Mouse (Mus musculus) liver, embryonic 16.5 days (tissue): Measurements from ENCODE around the gene Man1c1. TPM values are rescaled to one million over a fixed set of nuclear protein-coding genes. Genes with fewer than 3 reads are reported as not detected.

ENCODE experiments used
- ATAC-seq: fragments of 200-750 bp; cut with Nextera tagmentation; 2 replicates; pipeline ENCODE4 v1.8.0; 2017; ENCODE audit warnings: low read depth, mild to moderate bottlenecking, moderate number of reproducible peaks, moderate library complexity
- H3K27ac ChIP-seq: fragments of 300-500 bp; sonication (generic); 2 replicates; pipeline ENCODE4 v1.5.1; 2014; ENCODE audit warnings: mild to moderate bottlenecking, low read length
- H3K27me3 ChIP-seq: fragments of 300-500 bp; sonication (generic); 2 replicates; pipeline ENCODE4 v1.6.1; 2014; ENCODE audit warnings: low read depth, low read length, mixed read lengths; ENCODE audit not compliant: control insufficient read depth, insufficient read depth
- H3K36me3 ChIP-seq: fragments of 300-500 bp; sonication (generic); 2 replicates; pipeline ENCODE4 v1.6.1; 2014; ENCODE audit warnings: mild to moderate bottlenecking; ENCODE audit not compliant: control insufficient read depth, insufficient read depth
- H3K4me1 ChIP-seq: fragments of 300-500 bp; sonication (generic); 2 replicates; pipeline ENCODE4 v1.6.1; 2014; ENCODE audit warnings: low read depth, low read length, mixed read lengths; ENCODE audit not compliant: control insufficient read depth
- H3K4me2 ChIP-seq: fragments of 300-500 bp; sonication (generic); 2 replicates; pipeline ENCODE4 v1.6.1; 2014; ENCODE audit warnings: low read depth, low read length, mixed read lengths
- H3K4me3 ChIP-seq: fragments of 300-500 bp; sonication (generic); 2 replicates; pipeline ENCODE4 v1.5.1; 2014; ENCODE audit warnings: low read depth, mild to moderate bottlenecking, low read length
- H3K9ac ChIP-seq: fragments of 300-500 bp; sonication (generic); 2 replicates; pipeline ENCODE4 v1.6.1; 2014; ENCODE audit warnings: low read depth, low read length
- H3K9me3 ChIP-seq: fragments of 300-500 bp; sonication (generic); replicated peaks from 2 replicates; pipeline ENCODE4 v1.6.1; 2016; ENCODE audit warnings: low read length; ENCODE audit not compliant: control insufficient read depth
- WGBS: fragments of 180-500 bp; shearing (Covaris S2); extraction: QIAGEN DNeasy Blood & Tissue Kit; methylation state at CpG from one replicate; pipeline ENCODE4 v1.1.7; 2014; ENCODE audit not compliant: insufficient replicate concordance; 5-methylcytosine and 5-hydroxymethylcytosine counted together
- polyA plus RNA-seq: library from polyadenylated mRNA; unstranded; fragments of >200 nt; fragmentation: Nextera tagmentation; extraction: Ambion mirVana; gene quantifications from 2 replicates; pipeline ENCODE4 v1.2.1, GENCODE M21; 2015

Gene Man1c1
- polyA plus RNA-seq, 1 experiment from 2014 or later, result 1.2 TPM

DNA sequence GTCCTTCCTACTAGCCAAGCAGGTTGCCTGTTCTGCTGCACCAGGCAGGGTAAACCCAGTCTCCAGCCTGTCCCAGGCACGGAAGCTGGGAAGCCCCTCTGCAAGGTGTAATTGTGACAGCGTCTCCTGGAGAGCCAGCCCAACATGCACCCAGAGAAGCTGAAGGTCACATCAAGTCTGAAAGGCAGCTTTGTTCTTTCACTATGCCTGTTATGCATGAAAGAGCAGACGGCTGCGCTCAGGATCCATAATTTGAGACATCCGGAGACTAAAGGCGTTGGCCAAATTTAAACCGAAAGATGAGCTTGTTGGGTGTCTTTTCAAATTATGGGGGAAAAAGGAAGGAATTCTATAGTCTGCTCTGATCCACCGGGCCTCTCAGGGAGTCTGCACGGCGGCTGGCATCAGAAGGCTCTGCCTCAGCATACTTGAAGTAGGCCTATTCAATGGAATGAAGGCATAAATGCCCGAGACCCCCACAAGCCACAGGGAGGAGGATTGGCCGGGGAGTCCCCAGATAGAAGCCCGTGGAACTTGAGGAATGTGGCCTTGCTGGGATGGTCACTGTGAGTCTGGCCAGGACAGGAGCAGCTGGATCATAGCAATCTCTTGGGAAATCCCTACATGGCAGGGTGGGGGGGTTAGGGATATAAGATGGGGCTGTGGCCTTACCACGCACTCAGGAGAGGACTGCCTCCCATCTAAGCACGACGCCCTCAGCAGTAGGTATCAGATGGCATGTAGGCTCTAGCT, 40.0 kb upstream of the Man1c1 start:
- H3K4me3 ChIP-seq, result no peak overlapping the region
- H3K27me3 ChIP-seq, result no peaks in the 10 kb centered on the region
- no peak overlapping the region for H3K4me2 ChIP-seq
- WGBS, result 78% methylated on average over 16 of the region's 16 CpGs
- H3K36me3 ChIP-seq, result peaks cover 34% of the 10 kb centered on the region
- ATAC-seq, result no peak
- H3K4me1 ChIP-seq, result peaks cover 17% of the 10 kb centered on the region
- H3K9ac ChIP-seq, result no peak overlapping the region
- H3K9me3 ChIP-seq, result no peaks in the 10 kb centered on the region
- H3K27ac ChIP-seq, result no peak overlapping the region

DNA sequence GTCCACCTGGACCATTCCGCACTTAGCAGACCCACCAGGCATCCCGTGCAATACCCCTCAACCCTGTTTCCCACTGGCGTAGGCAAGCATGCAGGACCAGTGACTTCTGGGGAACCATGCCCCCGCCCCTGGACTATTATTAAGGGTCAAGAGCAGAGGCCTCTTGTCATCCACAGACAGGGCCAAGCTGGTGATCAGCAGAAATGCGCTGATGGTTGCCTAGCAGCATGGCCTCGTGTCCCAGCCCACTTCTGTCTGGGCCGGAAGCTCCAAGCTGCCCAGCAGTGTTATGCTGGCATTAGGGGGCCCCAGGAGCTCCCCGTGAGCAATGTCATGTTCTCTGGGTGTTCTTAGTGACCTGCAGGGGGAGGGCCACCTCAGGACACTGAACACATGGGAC, 37.9 kb upstream of the Man1c1 start:
- WGBS, result 79% methylated on average over 8 of the region's 8 CpGs
- Histone ChIP-seq H3K27me3 (no peaks in the 10 kb centered on the region), H3K4me3 (no peak overlapping the region), H3K27ac (no peak overlapping the region), H3K36me3 (peaks cover 15% of the 10 kb centered on the region; the same call in 1 of the 2 replicates), H3K9me3 (no peaks in the 10 kb centered on the region), H3K4me1 (peaks cover 10% of the 10 kb centered on the region), H3K9ac (no peak overlapping the region), H3K4me2 (no peak overlapping the region)
- no peak for ATAC-seq

DNA sequence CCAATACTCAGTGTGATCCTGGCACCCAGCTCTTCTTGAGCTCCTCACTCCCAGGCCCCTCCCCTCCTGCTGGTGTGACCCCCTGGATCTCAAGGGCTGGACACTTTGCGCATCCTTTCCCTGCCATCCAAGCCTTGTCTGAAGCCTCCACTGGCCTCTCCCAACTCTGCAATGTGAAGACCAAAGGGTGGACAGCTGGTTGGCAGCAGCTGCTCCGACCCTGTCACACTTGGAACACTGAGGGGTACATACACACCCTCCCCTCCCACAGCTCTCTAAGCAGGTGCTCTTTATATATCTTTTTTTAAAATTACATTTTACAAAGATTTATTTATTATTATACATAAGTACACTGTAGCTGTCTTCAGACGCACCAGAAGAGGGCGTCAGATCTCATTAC, 36.1 kb upstream of the Man1c1 start:
- Histone ChIP-seq H3K27me3 (no peaks in the 10 kb centered on the region), H3K4me3 (no peak overlapping the region), H3K9me3 (no peaks in the 10 kb centered on the region), H3K9ac (no peak overlapping the region), H3K4me1 (no peaks in the 10 kb centered on the region; the same call in 1 of the 2 replicates), H3K36me3 (peaks cover 3% of the 10 kb centered on the region; the same call in 1 of the 2 replicates), H3K27ac (no peak overlapping the region), H3K4me2 (no peak overlapping the region)
- WGBS, result 81% methylated on average over 4 of the region's 4 CpGs
- no peak for ATAC-seq

DNA sequence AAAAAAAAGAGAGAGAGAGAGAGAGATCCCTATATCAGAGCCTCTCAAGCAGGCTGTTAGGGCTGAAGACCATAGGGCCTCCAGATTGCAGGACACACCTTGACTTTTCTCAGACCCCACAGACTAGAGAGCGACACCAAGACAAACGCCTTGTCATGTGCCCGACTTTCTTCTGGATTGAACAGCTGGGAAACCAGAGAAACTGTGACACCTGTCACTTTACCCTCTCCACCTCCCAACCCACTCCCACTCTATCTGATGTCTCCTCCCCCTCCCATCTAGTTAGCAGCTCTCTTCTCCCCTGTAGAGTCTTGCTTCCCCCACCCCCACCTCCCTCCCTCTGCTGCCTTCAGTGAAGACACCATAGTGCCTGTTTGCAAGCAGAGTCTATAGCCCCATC, 35.4 kb upstream of the Man1c1 start:
- peaks cover 3% of the 10 kb centered on the region; the same call in 1 of the 2 replicates for H3K36me3 ChIP-seq
- H3K9ac ChIP-seq, result no peak overlapping the region
- H3K4me1 ChIP-seq, result peaks cover 5% of the 10 kb centered on the region
- ATAC-seq, result no peak
- no peak overlapping the region for H3K27ac ChIP-seq
- H3K27me3 ChIP-seq, result no peaks in the 10 kb centered on the region
- H3K4me2 ChIP-seq, result no peak overlapping the region
- no peaks in the 10 kb centered on the region for H3K9me3 ChIP-seq
- H3K4me3 ChIP-seq, result no peak overlapping the region
- 61% methylated on average over 3 of the region's 3 CpGs for WGBS

DNA sequence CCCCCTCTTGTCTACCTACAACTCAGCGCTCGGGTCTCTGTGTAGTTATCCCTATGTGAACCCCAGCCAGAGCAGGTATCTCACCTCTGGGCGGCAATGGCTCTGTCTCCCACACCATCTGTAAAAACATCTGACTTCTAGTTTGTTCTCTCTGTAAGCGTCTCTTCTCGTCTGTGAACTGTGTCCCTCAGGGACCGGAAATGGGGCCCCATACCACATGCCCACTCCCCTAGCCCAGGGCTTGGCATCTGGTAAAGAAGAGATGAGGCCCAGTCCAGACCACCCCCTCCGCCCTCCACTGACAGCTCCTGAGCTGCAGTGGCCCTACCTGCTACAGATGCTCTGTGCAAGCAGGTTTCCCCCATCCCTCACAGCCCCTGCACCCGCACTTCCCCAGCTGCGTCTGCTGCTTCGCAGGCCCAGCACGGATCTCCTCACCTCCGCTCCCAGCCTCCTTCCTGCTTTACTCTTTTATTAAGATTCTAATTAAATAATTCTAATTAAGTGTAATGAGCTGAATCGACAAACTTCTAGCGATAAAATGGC, 33.3 kb upstream of the Man1c1 start:
- peaks cover 12% of the 10 kb centered on the region for H3K4me1 ChIP-seq
- no peak for ATAC-seq
- H3K4me2 ChIP-seq, result no peak overlapping the region
- no peaks in the 10 kb centered on the region for H3K9me3 ChIP-seq
- no peak overlapping the region for H3K4me3 ChIP-seq
- no peaks in the 10 kb centered on the region for H3K27me3 ChIP-seq
- H3K9ac ChIP-seq, result no peak overlapping the region
- 50% methylated on average over 14 of the region's 14 CpGs for WGBS
- H3K27ac ChIP-seq, result no peak overlapping the region
- peaks cover 2% of the 10 kb centered on the region; the same call in 1 of the 2 replicates for H3K36me3 ChIP-seq

DNA sequence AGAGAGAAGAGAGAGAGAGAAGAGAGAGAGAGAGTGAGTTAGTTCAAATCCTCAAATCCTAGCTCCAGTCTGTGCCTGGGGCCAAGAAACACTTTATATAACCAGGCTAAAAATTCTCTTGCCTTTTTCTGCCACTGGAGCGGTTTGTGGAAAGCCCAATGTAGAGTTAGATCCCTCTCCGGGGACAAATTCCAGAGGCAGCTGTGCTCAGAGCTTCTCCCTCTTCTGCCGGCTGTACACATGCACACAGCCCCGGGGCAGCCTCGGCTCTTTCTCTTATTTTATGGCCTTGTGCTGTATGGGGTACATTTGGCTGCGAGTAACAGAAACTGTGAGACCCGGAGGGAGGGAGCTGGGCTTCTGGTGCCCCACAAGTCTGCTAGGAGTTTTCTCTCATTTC, 32.1 kb upstream of the Man1c1 start:
- H3K27ac ChIP-seq, result no peak overlapping the region
- 69% methylated on average over 7 of the region's 7 CpGs for WGBS
- H3K36me3 ChIP-seq, result no peaks in the 10 kb centered on the region
- ATAC-seq, result no peak
- H3K4me3 ChIP-seq, result no peak overlapping the region
- H3K9ac ChIP-seq, result no peak overlapping the region
- no peak overlapping the region for H3K4me2 ChIP-seq
- peaks cover 12% of the 10 kb centered on the region for H3K4me1 ChIP-seq
- H3K27me3 ChIP-seq, result no peaks in the 10 kb centered on the region
- H3K9me3 ChIP-seq, result no peaks in the 10 kb centered on the region

DNA sequence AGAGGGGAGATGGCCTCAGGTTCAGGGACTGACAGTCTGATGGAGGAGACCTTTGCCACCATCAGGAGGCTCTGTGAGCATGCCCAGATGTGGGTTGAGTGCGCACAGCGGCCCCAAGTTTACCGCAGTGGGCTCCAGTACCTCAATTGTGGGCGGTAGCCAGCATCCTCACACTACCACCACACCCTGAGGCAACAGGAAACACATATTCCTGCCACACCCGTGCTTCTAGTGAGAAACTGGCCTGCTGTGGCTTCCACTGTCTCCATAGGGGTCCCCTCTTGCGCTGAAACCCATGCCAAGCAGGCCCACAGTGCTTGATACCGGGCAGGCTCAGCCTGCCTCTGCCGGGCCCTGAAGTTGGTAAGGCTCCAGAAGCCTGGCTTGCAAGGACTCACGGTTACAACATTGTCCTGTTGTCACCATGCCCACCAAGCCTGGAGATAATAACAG, 30.6 kb upstream of the Man1c1 start:
- Histone ChIP-seq H3K27me3 (no peaks in the 10 kb centered on the region), H3K4me1 (peaks cover 18% of the 10 kb centered on the region), H3K4me2 (peak overlapping the region; percentile 60), H3K36me3 (no peaks in the 10 kb centered on the region), H3K4me3 (peak overlapping the region; percentile 50), H3K27ac (peak overlapping the region; percentile 81), H3K9ac (peak overlapping the region; percentile 6; the same call in 1 of the 2 replicates), H3K9me3 (no peaks in the 10 kb centered on the region)
- 13% methylated on average over 9 of the region's 9 CpGs for whole genome bisulfite sequencing
- peak; percentile 52 for ATAC-seq

DNA sequence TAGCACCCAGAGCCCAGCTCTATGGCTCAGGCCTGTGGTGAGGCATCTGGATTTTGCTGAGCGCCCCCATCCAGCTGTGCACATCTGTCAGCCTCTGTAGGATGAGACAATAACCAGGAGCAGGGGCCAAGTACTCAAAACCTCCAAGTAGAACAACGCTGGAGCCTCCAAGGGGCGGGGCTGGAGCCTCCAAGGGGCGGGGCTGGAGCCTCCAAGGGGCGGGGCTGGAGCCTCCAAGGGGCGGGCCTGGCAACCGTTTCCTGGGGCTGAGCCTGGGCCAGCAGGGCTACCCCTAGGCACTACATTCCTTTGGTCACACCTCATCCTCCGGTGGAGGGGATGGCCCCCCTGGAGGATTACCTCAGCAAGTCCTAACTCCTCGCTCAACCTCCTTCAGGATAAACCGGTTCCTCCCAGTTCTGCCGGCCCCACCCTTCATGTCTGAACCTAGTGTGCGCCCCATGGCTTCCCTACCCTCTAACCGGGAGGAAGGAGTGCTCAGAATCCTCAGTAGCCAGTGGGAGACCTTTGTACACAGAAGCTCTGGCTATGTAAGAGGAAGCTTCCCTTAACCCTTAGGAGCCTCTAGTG, 30.0 kb upstream of the Man1c1 start:
- peak; percentile 65 for ATAC-seq
- peak overlapping the region; percentile 81 for H3K27ac ChIP-seq
- no peaks in the 10 kb centered on the region for H3K27me3 ChIP-seq
- WGBS, result 3% methylated on average over 13 of the region's 13 CpGs
- H3K4me1 ChIP-seq, result peaks cover 23% of the 10 kb centered on the region
- H3K36me3 ChIP-seq, result no peaks in the 10 kb centered on the region
- H3K4me2 ChIP-seq, result peak overlapping the region; percentile 60
- H3K4me3 ChIP-seq, result peak overlapping the region; percentile 50
- H3K9ac ChIP-seq, result peak overlapping the region; percentile 6; the same call in 1 of the 2 replicates
- H3K9me3 ChIP-seq, result no peaks in the 10 kb centered on the region

DNA sequence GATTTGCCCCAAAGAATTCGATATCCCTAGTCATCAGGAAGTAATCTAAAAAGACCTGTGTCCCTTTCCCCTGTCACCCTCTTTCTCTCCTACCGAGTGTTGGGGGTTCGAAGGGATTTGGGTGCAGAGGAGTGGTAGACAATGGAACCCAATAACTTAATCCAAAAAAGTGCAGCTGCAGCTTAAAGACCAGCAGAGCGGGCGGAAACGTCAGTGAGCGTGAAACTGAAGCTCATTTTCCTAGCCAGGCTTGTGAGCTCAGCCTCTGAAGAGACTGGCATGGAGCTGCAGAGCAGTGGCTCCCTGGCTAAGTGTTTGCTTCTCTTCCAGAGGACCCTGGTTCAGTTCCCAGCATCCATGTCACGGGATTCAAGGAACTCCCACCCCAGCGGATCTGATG, 29.3 kb upstream of the Man1c1 start:
- WGBS, result 57% methylated on average over 9 of the region's 9 CpGs
- H3K9ac ChIP-seq, result no peak overlapping the region
- peaks cover 23% of the 10 kb centered on the region for H3K4me1 ChIP-seq
- H3K27me3 ChIP-seq, result no peaks in the 10 kb centered on the region
- ATAC-seq, result no peak
- no peaks in the 10 kb centered on the region for H3K9me3 ChIP-seq
- H3K36me3 ChIP-seq, result no peaks in the 10 kb centered on the region
- no peak overlapping the region for H3K4me3 ChIP-seq
- no peak overlapping the region for H3K4me2 ChIP-seq
- H3K27ac ChIP-seq, result no peak overlapping the region
